Mouse (Mus musculus): Measurements from ENCODE around the gene Cd8a.

DNA sequence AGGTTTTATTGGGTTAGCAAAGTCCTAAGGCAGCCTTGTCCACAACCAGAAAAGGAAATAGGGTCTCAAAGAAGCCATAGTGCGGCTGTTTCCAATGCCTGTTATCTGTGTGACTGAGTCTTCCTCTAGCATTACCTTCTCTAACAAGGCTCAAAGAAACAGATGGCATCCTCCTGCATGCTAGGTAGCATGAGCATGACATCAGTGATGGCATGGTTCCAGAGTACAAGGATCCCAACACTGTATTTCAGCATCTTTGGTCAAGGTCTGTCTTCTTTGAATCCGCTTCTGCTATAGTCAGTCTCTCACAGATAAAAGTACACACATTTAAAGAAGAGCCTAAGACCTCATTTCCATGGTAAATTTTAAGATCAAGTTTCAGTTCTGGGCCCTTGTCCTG lies 17.3 kb downstream of the Cd8a start:
- TF ChIP-seq POLR2A (IDR thresholded peaks at IDR 0.05; ENCODE audit: borderline replicate concordance, extremely low read depth, insufficient read depth, insufficient read length, poor library complexity, severe bottlenecking) = no peak
- TF ChIP-seq CTCF (IDR thresholded peaks at IDR 0.05; ENCODE audit: borderline replicate concordance, extremely low read depth, insufficient read depth, insufficient read length) = no peak

Data from brain, embryonic 14.5 days (tissue).